Mouse (Mus musculus): ENCODE results near the gene Exoc3l.

GRCm38 (mm10) chr8:105306146-105306691, 10.3 kb upstream of the Exoc3l start:
- TF ChIP-seq CTCF (IDR thresholded peaks at IDR 0.05; ENCODE audit: control insufficient read depth, insufficient read depth, low read length) (no peak), POLR2A (IDR thresholded peaks at IDR 0.05; ENCODE audit: borderline replicate concordance, control insufficient read depth, low read depth, low read length) (no peak)

Measured in bone marrow, adult 2 months (tissue).